Mouse (Mus musculus) olfactory bulb, adult 2 months (tissue): ENCODE data around the gene Prune2.

Experiments
- CTCF ChIP-seq: fragments of 200-500 bp; IDR thresholded peaks from 2 replicates; pipeline ENCODE4 v1.5.1; 2012; ENCODE audit warnings: low read depth, mild to moderate bottlenecking, low read length, moderate library complexity; ENCODE audit not compliant: insufficient read depth
- POLR2A ChIP-seq: fragments of 200-500 bp; IDR thresholded peaks from 2 replicates; pipeline ENCODE4 v1.6.1; 2012; ENCODE audit warnings: mild to moderate bottlenecking, low read depth, low read length, moderate library complexity; ENCODE audit not compliant: insufficient read depth

DNA sequence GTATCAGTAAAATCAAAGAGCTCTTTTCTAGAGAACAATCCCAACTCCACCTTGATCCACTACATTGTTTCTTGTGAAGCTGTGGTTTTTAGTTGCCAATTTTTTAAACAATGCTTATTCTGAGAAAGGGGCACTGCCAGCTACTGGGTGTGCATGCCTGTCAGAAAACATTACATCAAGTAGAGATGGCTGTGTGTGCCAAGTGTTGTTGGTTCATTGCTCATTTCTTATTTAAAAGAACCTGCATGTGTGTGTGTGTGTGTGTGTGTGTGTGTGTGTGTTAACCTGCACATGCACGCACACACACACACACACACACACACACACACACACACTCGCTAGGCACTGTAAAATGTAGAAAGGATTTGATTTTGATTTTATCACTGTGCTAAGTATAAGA, 204.3 kb downstream of the Prune2 start:
- TF ChIP-seq CTCF (no peak), POLR2A (no peak)
